Mouse (Mus musculus): ENCODE data around the gene Tmem200a. TPM values are rescaled to one million over a fixed set of nuclear protein-coding genes. Genes with fewer than 3 reads are reported as not detected.

The Tmem200a gene
- polyA plus RNA-seq, 1 experiment: 7.4 TPM

DNA sequence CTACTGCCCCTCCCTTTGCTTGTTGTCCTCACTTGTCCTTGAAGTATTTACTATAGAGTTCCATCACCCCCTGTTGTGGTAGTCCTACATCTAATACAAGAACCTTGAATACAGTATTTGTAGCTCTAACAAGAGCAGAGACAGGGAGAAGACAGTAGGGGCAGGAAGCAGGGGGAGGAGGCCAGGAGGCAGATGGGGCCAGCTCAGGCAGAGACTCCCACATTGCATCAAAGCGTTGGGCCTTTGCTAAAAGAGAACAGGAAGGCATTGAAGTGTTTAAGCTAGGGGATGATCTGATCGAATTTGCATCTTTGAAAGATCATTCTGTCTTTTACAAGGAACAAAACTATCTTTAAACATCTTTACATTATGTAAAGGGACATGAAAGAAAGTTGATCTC, 133.0 kb downstream of the Tmem200a start:
- no peaks in the 10 kb centered on the region for H3K36me3 ChIP-seq (ENCODE audit: control insufficient read depth, insufficient read depth, low read length)

DNA sequence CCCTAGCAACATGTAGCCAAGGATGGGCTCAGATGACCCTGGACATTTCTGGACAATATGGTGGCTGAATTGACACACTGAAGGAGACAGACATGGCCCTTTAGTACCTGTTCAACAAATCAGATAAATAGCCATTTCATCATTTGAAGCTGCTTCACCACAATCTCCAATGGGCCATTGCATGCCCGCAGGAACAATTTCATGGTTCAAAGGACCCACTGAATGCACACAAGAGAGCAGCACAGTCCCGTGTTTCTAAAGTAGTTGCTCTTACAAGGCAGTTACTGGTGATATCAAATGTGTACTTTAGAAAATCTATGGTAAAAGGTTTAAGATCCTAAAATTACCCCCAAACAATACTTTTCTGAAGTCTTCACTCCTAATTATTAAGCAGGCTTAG, 134.2 kb downstream of the Tmem200a start:
- no peaks in the 10 kb centered on the region for H3K27me3 ChIP-seq (ENCODE audit: control insufficient read depth, insufficient read depth, low read length)
- H3K4me1 ChIP-seq (ENCODE audit: control insufficient read depth, insufficient read depth, low read length): no peaks in the 10 kb centered on the region
- H3K4me3 ChIP-seq (ENCODE audit: control insufficient read depth, low read depth, low read length): no peak overlapping the region

More for the DNA sequence above, 133.0 kb downstream of the Tmem200a start:
- TF ChIP-seq CTCF (IDR thresholded peaks at IDR 0.05; ENCODE audit: control insufficient read depth, insufficient read depth, insufficient replicate concordance, low read depth, low read length) (no peak), POLR2A (IDR thresholded peaks at IDR 0.05; ENCODE audit: control insufficient read depth, low read depth, low read length) (no peak)
- Histone ChIP-seq H3K4me1 (ENCODE audit: control insufficient read depth, insufficient read depth, low read length) (no peaks in the 10 kb centered on the region), H3K4me3 (ENCODE audit: control insufficient read depth, low read depth, low read length) (no peak overlapping the region), H3K27me3 (ENCODE audit: control insufficient read depth, insufficient read depth, low read length) (no peaks in the 10 kb centered on the region), H3K27ac (ENCODE audit: control insufficient read depth, insufficient read depth, low read depth, low read length) (no peak overlapping the region)

DNA sequence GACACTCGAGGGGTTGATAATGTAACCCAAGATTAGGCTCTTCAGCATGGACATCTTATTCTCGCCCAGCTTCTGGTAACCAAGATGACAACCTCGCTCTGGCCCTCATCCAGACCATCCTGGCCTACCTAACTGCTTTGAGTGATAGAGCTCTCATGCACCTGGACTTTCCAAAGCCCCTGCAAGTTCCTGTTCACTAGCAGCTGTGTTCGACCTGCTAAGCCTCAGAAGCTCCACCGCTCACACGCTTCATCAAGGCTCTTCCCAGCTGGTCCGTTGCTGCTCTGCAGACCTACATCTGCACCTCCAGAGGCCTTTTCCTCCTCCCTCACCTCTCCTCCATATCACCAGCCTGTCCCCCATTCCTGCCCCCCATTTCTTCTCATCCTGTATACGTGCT, 147.1 kb downstream of the Tmem200a start:
- Histone ChIP-seq H3K27ac (ENCODE audit: control insufficient read depth, insufficient read depth, low read depth, low read length) (no peak overlapping the region), H3K36me3 (ENCODE audit: control insufficient read depth, insufficient read depth, low read length) (no peaks in the 10 kb centered on the region), H3K4me1 (ENCODE audit: control insufficient read depth, insufficient read depth, low read length) (no peaks in the 10 kb centered on the region), H3K4me3 (ENCODE audit: control insufficient read depth, low read depth, low read length) (no peak overlapping the region), H3K27me3 (ENCODE audit: control insufficient read depth, insufficient read depth, low read length) (no peaks in the 10 kb centered on the region)
- TF ChIP-seq CTCF (IDR thresholded peaks at IDR 0.05; ENCODE audit: control insufficient read depth, insufficient read depth, insufficient replicate concordance, low read depth, low read length) (no peak), POLR2A (IDR thresholded peaks at IDR 0.05; ENCODE audit: control insufficient read depth, low read depth, low read length) (no peak)

More for the DNA sequence above, 134.2 kb downstream of the Tmem200a start:
- TF ChIP-seq POLR2A (IDR thresholded peaks at IDR 0.05; ENCODE audit: control insufficient read depth, low read depth, low read length) (no peak), CTCF (IDR thresholded peaks at IDR 0.05; ENCODE audit: control insufficient read depth, insufficient read depth, insufficient replicate concordance, low read depth, low read length) (no peak)
- Histone ChIP-seq H3K27ac (ENCODE audit: control insufficient read depth, insufficient read depth, low read depth, low read length) (no peak overlapping the region), H3K36me3 (ENCODE audit: control insufficient read depth, insufficient read depth, low read length) (no peaks in the 10 kb centered on the region)

DNA sequence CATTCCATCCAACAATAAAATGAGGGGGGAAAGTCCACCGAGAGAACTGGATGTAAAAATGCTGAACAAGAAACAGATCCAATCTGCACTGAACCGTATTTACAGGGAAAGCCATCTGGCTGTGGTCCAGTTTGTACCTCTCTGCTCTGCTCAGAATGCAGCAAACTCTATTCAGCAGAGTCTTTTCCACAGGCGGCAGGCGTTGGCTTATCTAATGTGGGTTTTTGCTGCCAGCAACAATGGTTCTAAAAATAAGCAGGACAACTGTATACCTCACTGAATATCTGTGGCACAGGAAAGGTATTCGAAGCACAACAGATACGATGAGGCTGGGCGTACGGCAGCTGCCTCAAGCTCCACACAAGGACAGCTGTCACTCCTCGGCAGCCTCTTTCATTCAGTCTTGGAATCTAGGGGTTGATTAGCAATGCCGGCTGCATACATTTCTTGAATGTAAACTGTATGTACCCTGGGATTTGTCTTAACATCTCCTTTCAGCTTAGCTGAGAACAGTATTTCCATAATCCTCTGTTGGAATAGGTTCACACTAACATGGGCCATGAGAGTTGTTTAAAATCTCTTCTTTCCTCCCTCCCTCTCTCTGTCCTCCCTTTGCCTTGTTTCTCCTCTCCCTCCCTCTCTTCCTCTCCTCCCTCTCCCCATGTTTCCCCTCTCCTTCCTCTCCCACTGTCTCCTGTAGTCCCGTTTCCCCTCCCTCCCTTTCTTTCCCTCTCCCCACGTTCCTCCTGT, 149.3 kb downstream of the Tmem200a start:
- no peaks in the 10 kb centered on the region for H3K4me1 ChIP-seq (ENCODE audit: control insufficient read depth, insufficient read depth, low read length)
- no peak overlapping the region for H3K27ac ChIP-seq (ENCODE audit: control insufficient read depth, insufficient read depth, low read depth, low read length)
- no peak overlapping the region for H3K4me3 ChIP-seq (ENCODE audit: control insufficient read depth, low read depth, low read length)
- TF ChIP-seq POLR2A (IDR thresholded peaks at IDR 0.05; ENCODE audit: control insufficient read depth, low read depth, low read length): no peak
- TF ChIP-seq CTCF (IDR thresholded peaks at IDR 0.05; ENCODE audit: control insufficient read depth, insufficient read depth, insufficient replicate concordance, low read depth, low read length): no peak
- no peaks in the 10 kb centered on the region for H3K36me3 ChIP-seq (ENCODE audit: control insufficient read depth, insufficient read depth, low read length)
- no peaks in the 10 kb centered on the region for H3K27me3 ChIP-seq (ENCODE audit: control insufficient read depth, insufficient read depth, low read length)

DNA sequence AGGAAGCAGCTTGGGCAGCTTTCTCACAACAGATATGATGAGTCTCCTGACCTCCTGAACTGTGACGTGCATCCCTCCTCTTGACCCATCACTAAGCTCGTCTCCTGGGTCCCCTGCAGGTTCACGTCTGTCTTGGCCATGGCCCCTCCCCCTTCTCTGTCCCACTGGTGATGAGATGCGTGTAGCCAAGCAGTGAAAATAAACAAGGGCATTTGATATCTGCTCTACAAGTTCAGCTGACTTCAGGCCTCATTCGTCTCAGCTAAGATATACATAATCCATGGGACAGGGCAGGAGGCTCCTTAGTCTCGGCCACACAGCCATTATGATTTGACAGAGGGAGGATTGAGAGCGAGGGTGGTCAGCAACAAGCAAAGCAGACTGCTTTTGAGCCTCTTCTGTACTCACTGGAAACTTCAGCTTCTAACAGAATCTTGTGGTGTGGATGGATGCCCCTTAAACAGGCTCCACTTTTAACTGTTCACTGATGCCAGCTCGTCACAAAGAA, 149.9 kb downstream of the Tmem200a start:
- H3K27me3 ChIP-seq (ENCODE audit: control insufficient read depth, insufficient read depth, low read length): no peaks in the 10 kb centered on the region
- no peak overlapping the region for H3K27ac ChIP-seq (ENCODE audit: control insufficient read depth, insufficient read depth, low read depth, low read length)
- no peak for TF ChIP-seq CTCF (IDR thresholded peaks at IDR 0.05; ENCODE audit: control insufficient read depth, insufficient read depth, insufficient replicate concordance, low read depth, low read length)
- TF ChIP-seq POLR2A (IDR thresholded peaks at IDR 0.05; ENCODE audit: control insufficient read depth, low read depth, low read length): no peak
- H3K4me3 ChIP-seq (ENCODE audit: control insufficient read depth, low read depth, low read length): no peak overlapping the region
- no peaks in the 10 kb centered on the region for H3K36me3 ChIP-seq (ENCODE audit: control insufficient read depth, insufficient read depth, low read length)
- H3K4me1 ChIP-seq (ENCODE audit: control insufficient read depth, insufficient read depth, low read length): no peaks in the 10 kb centered on the region

DNA sequence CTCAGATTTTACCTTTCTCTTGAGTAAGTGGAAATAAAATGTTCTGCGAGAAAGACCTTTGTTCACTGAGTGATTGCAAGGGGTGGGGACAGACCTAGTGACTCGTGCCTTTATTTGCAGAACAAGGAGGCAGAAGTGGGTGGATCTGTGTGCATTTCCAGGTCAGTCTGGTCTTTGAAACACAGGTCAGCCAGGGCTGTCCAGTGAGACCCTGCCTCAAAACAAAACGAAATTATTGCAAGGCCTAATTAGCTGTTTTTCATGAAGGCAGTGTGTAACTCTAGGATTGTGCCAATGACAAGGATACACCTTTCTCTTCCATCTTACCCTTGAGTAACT, 150.4 kb downstream of the Tmem200a start:
- no peak overlapping the region for H3K27ac ChIP-seq (ENCODE audit: control insufficient read depth, insufficient read depth, low read depth, low read length)

DNA sequence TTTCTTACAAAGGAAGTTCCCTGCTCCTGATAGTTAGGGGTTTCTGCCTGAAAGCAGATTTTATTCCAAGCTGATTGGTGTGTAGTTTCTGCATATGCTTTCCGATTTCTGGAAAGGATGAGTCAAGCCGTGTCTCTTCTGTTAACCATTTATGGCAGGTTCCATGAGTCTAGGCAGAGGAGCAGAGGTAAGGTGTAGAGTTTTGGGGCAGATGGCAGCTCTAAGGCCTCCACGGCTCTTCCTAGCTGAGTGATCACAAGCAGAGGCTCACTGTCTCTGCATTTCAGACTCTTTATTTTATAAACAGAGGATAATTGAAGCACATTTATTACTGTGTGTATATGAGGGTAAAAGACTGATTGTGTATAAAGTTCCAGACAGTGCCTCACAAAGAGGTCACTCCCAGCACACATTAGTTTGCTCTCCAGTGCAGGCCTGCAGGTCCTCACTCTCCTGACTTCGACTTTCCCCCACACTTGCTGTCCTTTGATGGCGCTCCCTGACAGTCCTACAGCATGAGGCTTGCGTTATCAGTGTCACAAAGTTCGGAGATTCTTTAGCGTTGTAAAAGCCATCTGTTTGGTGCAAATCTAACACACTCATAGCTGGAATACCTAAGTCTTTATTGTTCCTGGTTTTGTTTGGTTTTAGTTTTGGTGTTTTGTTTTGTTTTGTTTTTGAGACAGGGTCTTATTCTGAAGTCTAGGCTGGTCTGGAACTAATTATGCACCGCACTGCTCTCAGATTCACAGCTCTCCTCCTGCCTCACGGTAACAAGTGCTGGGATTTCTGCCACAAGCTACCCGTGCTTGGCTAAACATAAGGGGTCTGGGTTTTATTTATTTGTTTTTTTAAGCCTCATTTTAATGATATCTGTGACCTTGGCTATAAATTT, 151.1 kb downstream of the Tmem200a start:
- Histone ChIP-seq H3K27me3 (ENCODE audit: control insufficient read depth, insufficient read depth, low read length) (no peaks in the 10 kb centered on the region), H3K4me1 (ENCODE audit: control insufficient read depth, insufficient read depth, low read length) (no peaks in the 10 kb centered on the region), H3K27ac (ENCODE audit: control insufficient read depth, insufficient read depth, low read depth, low read length) (no peak overlapping the region), H3K36me3 (ENCODE audit: control insufficient read depth, insufficient read depth, low read length) (no peaks in the 10 kb centered on the region), H3K4me3 (ENCODE audit: control insufficient read depth, low read depth, low read length) (no peak overlapping the region)
- no peak for TF ChIP-seq CTCF (IDR thresholded peaks at IDR 0.05; ENCODE audit: control insufficient read depth, insufficient read depth, insufficient replicate concordance, low read depth, low read length)
- no peak for TF ChIP-seq POLR2A (IDR thresholded peaks at IDR 0.05; ENCODE audit: control insufficient read depth, low read depth, low read length)

More for the DNA sequence above, 150.4 kb downstream of the Tmem200a start:
- H3K4me1 ChIP-seq (ENCODE audit: control insufficient read depth, insufficient read depth, low read length): no peaks in the 10 kb centered on the region
- H3K4me3 ChIP-seq (ENCODE audit: control insufficient read depth, low read depth, low read length): no peak overlapping the region
- TF ChIP-seq POLR2A (IDR thresholded peaks at IDR 0.05; ENCODE audit: control insufficient read depth, low read depth, low read length) (no peak), CTCF (IDR thresholded peaks at IDR 0.05; ENCODE audit: control insufficient read depth, insufficient read depth, insufficient replicate concordance, low read depth, low read length) (no peak)
- no peaks in the 10 kb centered on the region for H3K36me3 ChIP-seq (ENCODE audit: control insufficient read depth, insufficient read depth, low read length)
- no peaks in the 10 kb centered on the region for H3K27me3 ChIP-seq (ENCODE audit: control insufficient read depth, insufficient read depth, low read length)
